In genomic region chr5:34636481-34637287, GRCm38 (mm10) we compare ENCODE assay signal across 8 mouse cellular contexts. TPM values are rescaled to one million over a fixed set of nuclear protein-coding genes. Genes with fewer than 3 reads are reported as not detected.
DNase-seq lines count a peak whose midpoint lies in the region; ATAC-seq lines count a peak whose summit lies in the region.

Gene Mfsd10, minus strand, starts transcription at chr5:34637212.

- H3K36me3 ChIP-seq in hindbrain, embryonic 10.5 days: peaks cover 85% of the 10 kb centered on the region

- peak within 1 kb of the TSS; percentile 67 for H3K4me3 ChIP-seq in hindbrain, embryonic 10.5 days

- under 1% methylated on average over 48 of the region's 48 CpGs for WGBS in hindbrain, embryonic 10.5 days

- no peaks in the 10 kb centered on the region for H3K27me3 ChIP-seq in hindbrain, embryonic 10.5 days (ENCODE audit: insufficient read depth, poor library complexity, severe bottlenecking)

- peak within 1 kb of the TSS; percentile 88 for H3K27ac ChIP-seq in hindbrain, embryonic 10.5 days

- peak; percentile 76 for ATAC-seq in frontal cortex, adult (ENCODE audit: low TSS enrichment)

- H3K4me1 ChIP-seq in hindbrain, embryonic 10.5 days (replicated peaks): peaks cover 45% of the 10 kb centered on the region

- peak; percentile 75 for DNase-seq in MN1 (ENCODE audit: low spot score)
- peak; percentile 79 for DNase-seq in cerebellum, adult 9-10 months
- DNase-seq in hindbrain, embryonic 10.5 days (ENCODE audit: low spot score): peak; percentile 80
- peak; percentile 74 to 82 for DNase-seq in layer of hippocampus, postnatal 10 days (ENCODE audit: low spot score in 2 of 2)
- peak; percentile 89 for DNase-seq in lung, postnatal 10 days
- DNase-seq in retina, adult 2 months (ENCODE audit: low read depth, low spot score): peak; percentile 39
- DNase-seq in thymus, postnatal 36 days: peak; percentile 74 to 80

- no peaks in the 10 kb centered on the region for H3K9me3 ChIP-seq in hindbrain, embryonic 10.5 days

RNA-seq across cellular contexts. Expression of gene Mfsd10, which starts in this region (rescaled TPM):
- polyA plus RNA-seq in hindbrain, embryonic 10.5 days (2016; fragmentation: Nextera tagmentation; extraction: Ambion mirVana): 86.8 and 92.9 TPM in 2 replicates
- 10 to 100 TPM; 46.0 to 49.5 TPM for total RNA-seq in layer of hippocampus, postnatal 10 days (2021)

Comparison
In these comparisons a context has a peak if more than half of its experiments do, and no peak if none do; other contexts are left out.
1. Peak in every context shown above with its lines: DNase-seq, ATAC-seq, H3K4me3 ChIP-seq and H3K27ac ChIP-seq.
2. DNase-seq: peak in every context shown above with its lines; median percentile 89 in lung, postnatal 10 days; 80 in hindbrain, embryonic 10.5 days; 79 in cerebellum, adult 9-10 months; 78 in layer of hippocampus, postnatal 10 days; 77 in thymus, postnatal 36 days; 75 in MN1; 39 in retina, adult 2 months.